Mouse (Mus musculus) ES-Bruce4 (cell line): ENCODE results near the gene Rhot1. TPM values are rescaled to one million over a fixed set of nuclear protein-coding genes. Genes with fewer than 3 reads are reported as not detected.
"Not testable (repeated sequence)": the region's sequence is repeated elsewhere in the genome, so short reads cannot be mapped to it uniquely, and the experiment has no call there.

Experiments used
- H3K27ac ChIP-seq: 2 replicates; pipeline ENCODE4 v1.5.1; 2012; ENCODE audit warnings: low read length, inconsistent platforms; ENCODE audit not compliant: insufficient read depth
- H3K27me3 ChIP-seq: 2 replicates; pipeline ENCODE4 v1.6.1; 2012; ENCODE audit warnings: mild to moderate bottlenecking, low read length, inconsistent platforms; ENCODE audit not compliant: control insufficient read depth, poor library complexity, insufficient read depth, severe bottlenecking
- H3K36me3 ChIP-seq: 2 replicates; pipeline ENCODE4 v1.6.1; 2012; ENCODE audit warnings: inconsistent platforms, mild to moderate bottlenecking, low read length, moderate library complexity; ENCODE audit not compliant: control insufficient read depth, poor library complexity, insufficient read depth, severe bottlenecking
- H3K4me1 ChIP-seq: one replicate; pipeline ENCODE4 v1.8.1; 2011; ENCODE audit warnings: low read length; ENCODE audit not compliant: control insufficient read depth, insufficient read depth
- H3K4me3 ChIP-seq: 2 replicates; pipeline ENCODE4 v1.5.1; 2011; ENCODE audit warnings: low read depth, mild to moderate bottlenecking, low read length
- H3K9ac ChIP-seq: 2 replicates; pipeline ENCODE4 v1.6.1; 2012; ENCODE audit warnings: low read depth, mild to moderate bottlenecking, inconsistent platforms; ENCODE audit not compliant: poor library complexity, severe bottlenecking
- H3K9me3 ChIP-seq: replicated peaks from 2 replicates; pipeline ENCODE4 v1.6.1; 2012; ENCODE audit warnings: mild to moderate bottlenecking, low read length, inconsistent platforms; ENCODE audit not compliant: control insufficient read depth, poor library complexity, insufficient read depth, severe bottlenecking
- CTCF ChIP-seq: IDR thresholded peaks from one replicate; pipeline ENCODE4 v1.8.1; 2011; ENCODE audit warnings: low read depth, low read length
- EP300 ChIP-seq: IDR thresholded peaks from 2 replicates; pipeline ENCODE4 v1.6.1; 2011; ENCODE audit warnings: low read depth, low read length; ENCODE audit not compliant: insufficient read depth
- POLR2A ChIP-seq: IDR thresholded peaks from one replicate; pipeline ENCODE4 v1.8.1; 2011; ENCODE audit warnings: low read length; ENCODE audit not compliant: insufficient read depth
- polyA plus RNA-seq: library from polyadenylated mRNA; stranded (reverse); fragments of >200 nt; gene quantifications from 2 replicates; pipeline ENCODE4 v1.2.4, GENCODE M21; 2011; ENCODE audit warnings: low read depth; ENCODE audit not compliant: missing spikeins, insufficient read depth, insufficient read length

Rhot1 gene
- polyA plus RNA-seq, 1 experiment: 52.5 TPM

DNA sequence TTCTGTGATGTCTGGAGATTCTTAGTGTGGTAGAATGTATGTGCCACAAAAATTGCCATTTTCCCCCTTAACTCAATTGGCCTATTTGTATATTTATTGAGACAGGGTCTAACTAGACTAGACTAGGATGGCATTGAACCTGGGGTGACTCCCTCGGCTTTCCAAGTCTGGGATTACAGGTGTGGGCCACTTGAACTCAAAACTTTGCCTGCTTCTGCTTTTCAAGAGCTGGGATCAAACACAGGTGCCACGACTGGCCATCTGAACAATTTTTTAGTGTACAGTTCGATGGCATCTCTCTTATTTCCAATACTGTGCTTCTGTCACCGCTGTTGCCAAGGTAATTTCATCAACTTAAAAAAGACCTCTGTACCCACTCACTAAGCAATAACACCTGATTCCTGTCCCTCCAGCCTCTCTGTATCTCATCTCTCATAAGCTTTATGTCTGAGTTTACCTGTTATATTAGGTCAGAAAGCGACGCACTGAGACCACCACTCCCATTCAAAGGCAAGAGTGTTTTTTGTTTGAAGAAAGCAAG, 24.2 kb upstream of the Rhot1 start:
- H3K4me3 ChIP-seq: peak overlapping the region; percentile 37; the same call in 1 of the 2 replicates
- no peaks in the 10 kb centered on the region for H3K4me1 ChIP-seq
- no peaks in the 10 kb centered on the region for H3K9me3 ChIP-seq
- H3K36me3 ChIP-seq: no peaks in the 10 kb centered on the region
- H3K27ac ChIP-seq: peak overlapping the region; percentile 27; the same call in 1 of the 2 replicates
- peak overlapping the region; percentile 68 for H3K9ac ChIP-seq
- no peak for TF ChIP-seq EP300
- no peak for TF ChIP-seq CTCF
- no peak for TF ChIP-seq POLR2A
- no peaks in the 10 kb centered on the region for H3K27me3 ChIP-seq

DNA sequence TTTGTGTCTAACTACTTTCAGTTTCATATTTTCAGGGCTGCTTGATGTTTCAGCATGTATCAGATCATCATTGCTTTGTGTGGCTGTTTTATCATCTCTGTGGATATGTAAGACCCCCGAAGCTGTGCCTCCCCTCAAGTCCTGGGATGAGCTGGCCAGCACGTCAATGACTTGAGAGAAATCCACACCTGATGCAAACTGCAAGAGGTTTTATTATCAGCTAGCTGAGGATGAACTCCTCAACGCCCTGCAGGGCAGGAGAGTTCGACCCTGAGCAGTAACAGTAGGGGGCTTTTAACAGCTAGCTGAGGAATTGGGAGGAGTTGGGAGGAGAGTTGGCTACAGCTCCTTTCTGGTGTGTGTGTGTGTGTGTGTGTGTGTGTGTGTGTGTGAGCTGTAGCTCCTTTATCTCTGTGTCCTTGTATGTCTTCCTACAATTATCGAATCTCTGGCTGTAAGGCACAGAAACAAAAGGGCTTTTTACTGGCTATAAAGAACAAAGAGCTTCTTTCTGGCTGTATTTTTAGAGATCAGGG, 23.3 kb upstream of the Rhot1 start:
- H3K9me3 ChIP-seq, H3K4me3 ChIP-seq, H3K27me3 ChIP-seq, H3K4me1 ChIP-seq, H3K9ac ChIP-seq, H3K36me3 ChIP-seq, H3K27ac ChIP-seq: not testable (repeated sequence)

DNA sequence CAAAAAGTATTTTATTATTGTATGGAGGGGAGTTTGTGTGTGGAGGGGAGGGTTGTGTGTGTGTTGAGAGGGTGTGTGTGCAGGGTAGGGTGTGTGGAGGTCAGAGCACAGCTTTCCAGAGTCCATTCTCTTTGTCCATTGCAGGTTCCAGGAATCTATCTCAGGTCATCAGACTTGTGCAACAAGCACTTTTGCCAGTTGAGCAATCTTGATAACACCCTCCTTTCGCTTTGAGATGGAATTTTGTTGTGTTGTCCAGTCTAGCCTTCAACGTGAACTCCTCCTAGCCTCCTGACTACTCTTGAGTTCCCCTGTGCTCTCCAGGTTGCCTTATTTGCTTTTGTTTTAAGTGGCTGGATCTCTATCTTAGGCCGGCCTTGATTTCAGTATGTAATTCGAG, 18.5 kb upstream of the Rhot1 start:
- no peak overlapping the region for H3K27ac ChIP-seq
- no peaks in the 10 kb centered on the region for H3K9me3 ChIP-seq

DNA sequence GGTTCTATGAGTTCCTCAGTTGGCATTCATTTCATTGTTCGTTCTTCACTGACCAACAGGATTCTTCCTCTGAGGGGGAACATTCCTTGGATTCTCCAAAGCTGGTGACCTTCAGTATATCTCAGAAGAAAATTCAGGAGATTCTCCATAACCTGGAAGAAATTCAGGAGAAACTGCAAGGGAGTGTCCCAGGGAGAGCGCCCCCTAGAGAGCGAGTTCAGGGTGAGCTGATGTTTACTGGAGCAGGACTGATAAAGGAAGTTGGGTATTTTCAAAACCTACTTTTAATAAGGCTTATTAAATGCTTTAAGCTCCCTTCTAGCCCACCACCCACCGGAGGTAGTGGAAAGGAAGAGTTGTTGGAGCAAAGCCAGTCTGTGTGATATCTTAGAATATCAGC, 15.0 kb upstream of the Rhot1 start:
- no peak overlapping the region for H3K9ac ChIP-seq
- no peak overlapping the region for H3K4me3 ChIP-seq
- no peaks in the 10 kb centered on the region for H3K9me3 ChIP-seq
- H3K4me1 ChIP-seq: no peaks in the 10 kb centered on the region
- no peak overlapping the region for H3K27ac ChIP-seq
- TF ChIP-seq POLR2A (no peak), CTCF (peak; percentile 65)
- no peaks in the 10 kb centered on the region; the same call in 1 of the 2 replicates for H3K27me3 ChIP-seq
- no peaks in the 10 kb centered on the region for H3K36me3 ChIP-seq

More for the DNA sequence above, 18.5 kb upstream of the Rhot1 start:
- no peaks in the 10 kb centered on the region for H3K36me3 ChIP-seq
- TF ChIP-seq POLR2A: no peak
- TF ChIP-seq EP300: no peak
- TF ChIP-seq CTCF: no peak
- no peaks in the 10 kb centered on the region for H3K27me3 ChIP-seq
- H3K4me3 ChIP-seq: no peak overlapping the region
- no peak overlapping the region for H3K9ac ChIP-seq
- no peaks in the 10 kb centered on the region for H3K4me1 ChIP-seq

DNA sequence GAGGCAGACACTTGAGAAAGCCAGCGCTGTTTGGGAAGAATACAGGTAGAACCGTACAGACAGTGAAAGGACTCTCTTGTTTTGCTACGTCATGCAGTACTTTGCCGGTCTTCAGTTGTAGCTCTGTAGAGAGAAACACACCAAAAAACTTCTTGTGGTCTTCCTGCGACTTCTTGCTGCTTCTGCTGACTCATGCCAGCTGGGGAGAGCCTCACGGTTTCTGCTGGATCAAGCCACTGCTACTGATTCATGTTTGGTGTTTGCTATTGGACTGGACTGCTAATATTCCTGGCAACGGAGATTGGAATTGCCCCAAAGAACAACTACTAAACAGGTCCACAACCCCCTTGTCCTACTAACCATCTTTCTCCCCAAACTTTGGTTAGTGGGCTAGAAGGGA, 12.5 kb upstream of the Rhot1 start:
- Histone ChIP-seq H3K4me1 (no peaks in the 10 kb centered on the region), H3K4me3 (no peak overlapping the region), H3K9ac (no peak overlapping the region), H3K9me3 (no peaks in the 10 kb centered on the region), H3K36me3 (no peaks in the 10 kb centered on the region), H3K27me3 (no peaks in the 10 kb centered on the region; the same call in 1 of the 2 replicates), H3K27ac (no peak overlapping the region)
- no peak for TF ChIP-seq CTCF
- no peak for TF ChIP-seq POLR2A
- no peak for TF ChIP-seq EP300

DNA sequence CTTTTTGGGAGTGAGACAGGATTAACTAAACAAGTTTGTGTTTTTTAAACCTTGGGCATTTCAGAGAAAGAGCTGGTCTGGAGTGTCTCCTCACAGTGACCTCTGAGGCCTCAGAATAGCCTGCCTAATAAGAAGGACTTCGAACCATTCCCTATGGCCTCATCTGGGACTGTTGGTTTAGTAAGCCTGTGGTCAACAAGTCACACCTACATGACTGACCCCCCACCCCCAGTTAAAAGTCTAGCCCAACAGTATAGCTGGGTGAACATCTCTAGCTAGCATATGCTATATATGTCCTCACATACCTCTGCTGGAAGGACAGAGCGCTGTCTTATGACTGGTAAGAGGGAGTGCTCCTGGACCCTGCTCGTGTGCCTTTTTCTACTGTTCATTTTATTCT, 9.5 kb upstream of the Rhot1 start:
- Histone ChIP-seq H3K27ac (no peak overlapping the region), H3K9me3 (no peaks in the 10 kb centered on the region), H3K4me3 (no peak overlapping the region), H3K4me1 (no peaks in the 10 kb centered on the region), H3K27me3 (no peaks in the 10 kb centered on the region; the same call in 1 of the 2 replicates), H3K9ac (no peak overlapping the region), H3K36me3 (no peaks in the 10 kb centered on the region)
- TF ChIP-seq EP300 (no peak), POLR2A (no peak), CTCF (no peak)
